Mouse (Mus musculus) hematopoietic multipotent progenitor cell, adult 10-12 weeks (in vitro differentiated cells): ENCODE measurements around the gene Ppp4c. TPM values are rescaled to one million over a fixed set of nuclear protein-coding genes. Genes with fewer than 3 reads are reported as not detected.

Source experiments
- polyA plus RNA-seq: library from polyadenylated mRNA; stranded (reverse); fragments of >175 nt; gene quantifications from 2 replicates; pipeline ENCODE4 v1.2.3, GENCODE M21; 2012; ENCODE audit warnings: low replicate concordance

The Ppp4c gene
- polyA plus RNA-seq, result 144 and 186 TPM in 2 replicates

GRCm38 (mm10) chr7:126791851-126792720 is at the start of gene Ppp4c:
Gene Ppp4c (minus strand): TSS chr7:126792496.

DNA sequence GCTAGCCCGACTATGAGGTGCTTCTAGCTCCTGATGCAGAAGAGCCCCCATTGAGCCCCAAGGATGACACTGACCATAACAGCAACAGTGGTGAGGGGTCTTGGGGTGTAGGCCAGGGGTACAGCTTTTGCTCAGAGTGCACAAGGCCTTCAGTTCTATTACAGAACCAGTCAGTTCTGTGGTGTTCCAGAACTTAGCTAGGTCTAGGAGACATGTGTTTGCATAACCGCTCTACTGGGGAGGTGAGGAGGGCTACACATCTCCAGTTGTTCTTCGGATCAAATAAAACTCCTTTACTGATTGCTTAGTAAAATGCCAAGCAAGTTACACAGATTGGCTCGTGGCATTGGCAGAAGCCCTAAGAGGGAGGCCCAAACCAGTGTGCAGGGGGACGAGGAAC is 39.2 kb upstream of the Ppp4c start, which contains the start of gene 4930451I11Rik:
TSS of gene 4930451I11Rik (minus strand) at position 101 of the 400 bp plus-strand sequence.

GRCm38 (mm10) chr7:126797411-126798126 is 5.3 kb upstream of the Ppp4c start, which contains the start of gene Fam57b:
Gene Fam57b (plus strand): TSS chr7:126797668.

GRCm38 (mm10) chr7:126780971-126781635 is 11.2 kb downstream of the Ppp4c start, which contains the start of gene Tbx6:
Gene Tbx6 (plus strand): TSS chr7:126781483.

DNA sequence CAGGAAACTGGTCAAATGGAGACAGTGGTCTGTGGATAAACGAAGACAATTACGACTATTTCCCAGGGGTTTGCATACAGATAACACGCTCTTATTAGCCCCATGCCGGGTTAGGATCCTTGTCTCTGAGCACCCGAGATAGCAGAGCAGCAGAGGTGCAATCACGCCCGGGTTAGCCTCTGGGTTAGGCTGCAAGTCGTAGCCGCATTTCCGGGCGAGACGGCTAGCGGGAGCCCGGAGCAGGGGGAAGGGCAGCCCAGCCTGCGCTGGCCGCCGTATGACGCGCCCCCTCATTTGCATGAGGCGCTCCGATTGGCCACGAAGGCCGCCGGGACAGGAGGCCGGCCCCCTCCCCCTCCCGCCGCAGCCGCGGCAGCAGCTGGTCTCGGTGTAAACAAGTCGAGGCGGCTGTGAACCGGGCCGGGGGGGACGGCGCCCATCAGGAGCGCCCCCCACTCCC is 15.7 kb downstream of the Ppp4c start, which contains the start of gene Ypel3:
TSS of gene Ypel3 (plus strand) at position 358 of the 460 bp plus-strand sequence.

GRCm38 (mm10) chr7:126766201-126766600 is 26.1 kb downstream of the Ppp4c start, which contains the start of gene Gdpd3:
Gene Gdpd3 (plus strand): TSS chr7:126766334.

GRCm38 (mm10) chr7:126759050-126759671 is 33.1 kb downstream of the Ppp4c start, which contains the start of gene Mapk3:
Gene Mapk3 (plus strand): TSS chr7:126759601.

Other genes with a start within 250 kb of the Ppp4c start
- 43.4 and 50.0 TPM in 2 replicates for gene Eif3c, start 226.1 kb downstream of the Ppp4c start, polyA plus RNA-seq
- gene Apobr, start 207.6 kb downstream of the Ppp4c start, polyA plus RNA-seq, result 69.9 and 145 TPM in 2 replicates
- 26.8 and 44.7 TPM in 2 replicates for gene Cln3, start 206.7 kb downstream of the Ppp4c start, polyA plus RNA-seq
- 1.3 TPM in 2 replicates for gene Il27, start 197.6 kb downstream of the Ppp4c start, polyA plus RNA-seq
- gene Nupr1, start 161.6 kb downstream of the Ppp4c start, polyA plus RNA-seq, result 4.9 and 6.8 TPM in 2 replicates
- gene Sgf29, start 143.2 kb downstream of the Ppp4c start, polyA plus RNA-seq, result 27.1 and 73.0 TPM in 2 replicates
- gene Sult1a1, start 116.1 kb downstream of the Ppp4c start, polyA plus RNA-seq, result 0.25 and 2.0 TPM in 2 replicates
- 85.0 and 156 TPM in 2 replicates for gene Bola2, start 97.1 kb downstream of the Ppp4c start, polyA plus RNA-seq
- 3.1 and 7.3 TPM in 2 replicates for gene Slx1b, start 96.7 kb downstream of the Ppp4c start, polyA plus RNA-seq
- 2,019 and 2,208 TPM in 2 replicates for gene Coro1a, start 84.7 kb downstream of the Ppp4c start, polyA plus RNA-seq
- 116 and 131 TPM in 2 replicates for gene Mapk3, start 32.9 kb downstream of the Ppp4c start, polyA plus RNA-seq
- 2.9 and 4.6 TPM in 2 replicates for gene Gdpd3, start 26.2 kb downstream of the Ppp4c start, polyA plus RNA-seq
- gene Ypel3, start 15.5 kb downstream of the Ppp4c start, polyA plus RNA-seq, result 614 and 1,558 TPM in 2 replicates
- 20.6 and 32.8 TPM in 2 replicates for gene Tbx6, start 11.0 kb downstream of the Ppp4c start, polyA plus RNA-seq
- 0.18 TPM in 1 of 2 replicates, not detected in the other for gene Fam57b, start 5.2 kb upstream of the Ppp4c start, polyA plus RNA-seq
- gene 4930451I11Rik, start 39.1 kb upstream of the Ppp4c start, polyA plus RNA-seq, result not detected in 2 replicates
- not detected in 2 replicates for gene Doc2a, start 54.9 kb upstream of the Ppp4c start, polyA plus RNA-seq
- gene Hirip3, start 69.5 kb upstream of the Ppp4c start, polyA plus RNA-seq, result 46.3 and 48.6 TPM in 2 replicates
- 411 and 521 TPM in 2 replicates for gene Ino80e, start 69.9 kb upstream of the Ppp4c start, polyA plus RNA-seq
- 190 and 438 TPM in 2 replicates for gene Taok2, start 92.2 kb upstream of the Ppp4c start, polyA plus RNA-seq
- gene Tmem219, start 130.4 kb upstream of the Ppp4c start, polyA plus RNA-seq, result 94.2 and 130 TPM in 2 replicates
- 30.5 and 84.4 TPM in 2 replicates for gene Kctd13, start 136.4 kb upstream of the Ppp4c start, polyA plus RNA-seq
- not detected in 2 replicates for gene Asphd1, start 157.1 kb upstream of the Ppp4c start, polyA plus RNA-seq
- 2.3 and 3.7 TPM in 2 replicates for gene Sez6l2, start 158.1 kb upstream of the Ppp4c start, polyA plus RNA-seq
- 122 and 191 TPM in 2 replicates for gene Cdipt, start 183.4 kb upstream of the Ppp4c start, polyA plus RNA-seq
- gene Cdiptos, start 183.6 kb upstream of the Ppp4c start, polyA plus RNA-seq, result 0.29 and 0.57 TPM in 2 replicates
- gene Mvp, start 222.1 kb upstream of the Ppp4c start, polyA plus RNA-seq, result 41.4 and 44.2 TPM in 2 replicates
- 2.3 and 8.3 TPM in 2 replicates for gene Pagr1b, start 224.0 kb upstream of the Ppp4c start, polyA plus RNA-seq
- gene Pagr1a, start 224.9 kb upstream of the Ppp4c start, polyA plus RNA-seq, result 4.2 and 54.7 TPM in 2 replicates
- 120 and 325 TPM in 2 replicates for gene Gm42742, start 228.6 kb upstream of the Ppp4c start, polyA plus RNA-seq
- gene Prrt2, start 228.7 kb upstream of the Ppp4c start, polyA plus RNA-seq, result 1.7 and 5.9 TPM in 2 replicates
- 317 and 823 TPM in 2 replicates for gene Maz, start 234.5 kb upstream of the Ppp4c start, polyA plus RNA-seq
- gene Kif22, start 250.0 kb upstream of the Ppp4c start, polyA plus RNA-seq, result 2.6 and 9.1 TPM in 2 replicates